Mouse (Mus musculus) liver, embryonic 12.5 days (tissue): ENCODE results near the gene Cog2. TPM values are rescaled to one million over a fixed set of nuclear protein-coding genes. Genes with fewer than 3 reads are reported as not detected.

Source experiments
- ATAC-seq: fragments of 200-750 bp; cut with Nextera tagmentation; 2 replicates; pipeline ENCODE4 v1.8.0; 2017; ENCODE audit warnings: moderate number of reproducible peaks, mild to moderate bottlenecking, moderate library complexity
- H3K27ac ChIP-seq: fragments of 300-500 bp; sonication (generic); 2 replicates; pipeline ENCODE4 v1.5.1; 2016; ENCODE audit warnings: mild to moderate bottlenecking
- H3K27me3 ChIP-seq: fragments of 300-500 bp; sonication (generic); replicated peaks from 2 replicates; pipeline ENCODE4 v1.6.1; 2016; ENCODE audit warnings: mild to moderate bottlenecking, moderate library complexity
- H3K36me3 ChIP-seq: fragments of 300-500 bp; sonication (generic); 2 replicates; pipeline ENCODE4 v1.6.1; 2016; ENCODE audit warnings: mild to moderate bottlenecking, moderate library complexity
- H3K4me1 ChIP-seq: fragments of 300-500 bp; sonication (generic); 2 replicates; pipeline ENCODE4 v1.6.1; 2016
- H3K4me2 ChIP-seq: fragments of 300-500 bp; sonication (generic); 2 replicates; pipeline ENCODE4 v1.6.1; 2016; ENCODE audit warnings: mild to moderate bottlenecking, moderate library complexity
- H3K4me3 ChIP-seq: fragments of 300-500 bp; sonication (generic); 2 replicates; pipeline ENCODE4 v1.5.1; 2016; ENCODE audit warnings: mild to moderate bottlenecking, moderate library complexity
- H3K9ac ChIP-seq: fragments of 300-500 bp; sonication (generic); 2 replicates; pipeline ENCODE4 v1.6.1; 2016; ENCODE audit warnings: mild to moderate bottlenecking, moderate library complexity
- H3K9me3 ChIP-seq: fragments of 300-500 bp; sonication (generic); replicated peaks from 2 replicates; pipeline ENCODE4 v1.6.1; 2016; ENCODE audit warnings: mild to moderate bottlenecking, moderate library complexity
- WGBS: fragments of 180-500 bp; shearing (Covaris S2); methylation state at CpG from one replicate; pipeline ENCODE4 v1.1.7; 2016; ENCODE audit not compliant: insufficient replicate concordance; 5-methylcytosine and 5-hydroxymethylcytosine counted together
- polyA plus RNA-seq: library from polyadenylated mRNA; unstranded; fragments of >200 nt; fragmentation: Nextera tagmentation; extraction: Ambion mirVana; gene quantifications from 2 replicates; pipeline ENCODE4 v1.2.1, GENCODE M21; 2016

Cog2 gene
- polyA plus RNA-seq, 1 experiment from 2014 or later, result 25.2 TPM

GRCm38 (mm10) chr8:124551011-124551661, 30.6 kb downstream of the Cog2 start:
- Histone ChIP-seq H3K4me2 (no peak overlapping the region), H3K9me3 (no peaks in the 10 kb centered on the region), H3K4me3 (no peak overlapping the region), H3K9ac (no peak overlapping the region), H3K36me3 (peaks cover 67% of the 10 kb centered on the region), H3K4me1 (no peaks in the 10 kb centered on the region), H3K27me3 (no peaks in the 10 kb centered on the region), H3K27ac (no peak overlapping the region)
- no peak for ATAC-seq
- WGBS, result 89% methylated on average over 15 of the region's 15 CpGs

GRCm38 (mm10) chr8:124555113-124555750, 34.7 kb downstream of the Cog2 start:
- peaks cover 27% of the 10 kb centered on the region for H3K36me3 ChIP-seq
- no peak for ATAC-seq
- peaks cover 4% of the 10 kb centered on the region; the same call in 1 of the 2 replicates for H3K4me1 ChIP-seq
- no peaks in the 10 kb centered on the region for H3K9me3 ChIP-seq
- no peak overlapping the region for H3K27ac ChIP-seq
- 74% methylated on average over 7 of the region's 7 CpGs for WGBS
- no peak overlapping the region for H3K4me3 ChIP-seq
- H3K9ac ChIP-seq, result no peak overlapping the region
- H3K27me3 ChIP-seq, result no peaks in the 10 kb centered on the region
- H3K4me2 ChIP-seq, result no peak overlapping the region

- H3K27ac ChIP-seq, result no peak overlapping the region
- H3K4me1 ChIP-seq, result peaks cover 4% of the 10 kb centered on the region; the same call in 1 of the 2 replicates
- peaks cover 18% of the 10 kb centered on the region for H3K36me3 ChIP-seq
- H3K9ac ChIP-seq, result no peak overlapping the region
- no peak overlapping the region for H3K4me2 ChIP-seq
- H3K27me3 ChIP-seq, result no peaks in the 10 kb centered on the region
- ATAC-seq, result no peak
- H3K9me3 ChIP-seq, result no peaks in the 10 kb centered on the region
- no peak overlapping the region for H3K4me3 ChIP-seq
- WGBS, result 81% methylated on average over 7 of the region's 7 CpGs
Measured at GRCm38 (mm10) chr8:124556164-124556563, 35.6 kb downstream of the Cog2 start.

- no peak overlapping the region for H3K27ac ChIP-seq
- WGBS, result 82% methylated on average over 13 of the region's 13 CpGs
- no peak for ATAC-seq
Measured at GRCm38 (mm10) chr8:124556658-124557057, 36.1 kb downstream of the Cog2 start.

GRCm38 (mm10) chr8:124557476-124557875, 36.9 kb downstream of the Cog2 start:
- 50% methylated on average over 5 of the region's 5 CpGs for WGBS
- Histone ChIP-seq H3K4me1 (peaks cover 4% of the 10 kb centered on the region; the same call in 1 of the 2 replicates), H3K27me3 (no peaks in the 10 kb centered on the region), H3K27ac (no peak overlapping the region), H3K36me3 (peaks cover 5% of the 10 kb centered on the region), H3K4me2 (no peak overlapping the region), H3K9ac (no peak overlapping the region), H3K4me3 (no peak overlapping the region), H3K9me3 (no peaks in the 10 kb centered on the region)
- ATAC-seq, result no peak

More at GRCm38 (mm10) chr8:124556658-124557057, 36.1 kb downstream of the Cog2 start:
- Histone ChIP-seq H3K4me3 (no peak overlapping the region), H3K4me1 (peaks cover 4% of the 10 kb centered on the region; the same call in 1 of the 2 replicates), H3K9me3 (no peaks in the 10 kb centered on the region), H3K9ac (no peak overlapping the region), H3K27me3 (no peaks in the 10 kb centered on the region), H3K4me2 (no peak overlapping the region), H3K36me3 (peaks cover 13% of the 10 kb centered on the region)

GRCm38 (mm10) chr8:124567126-124567525, 46.6 kb downstream of the Cog2 start:
- Histone ChIP-seq H3K36me3 (no peaks in the 10 kb centered on the region), H3K4me1 (peaks cover 6% of the 10 kb centered on the region), H3K27me3 (no peaks in the 10 kb centered on the region), H3K4me2 (no peak overlapping the region), H3K4me3 (no peak overlapping the region), H3K27ac (no peak overlapping the region), H3K9ac (no peak overlapping the region), H3K9me3 (no peaks in the 10 kb centered on the region)
- WGBS, result 57% methylated on average over 6 of the region's 6 CpGs
- no peak for ATAC-seq

- no peaks in the 10 kb centered on the region for H3K9me3 ChIP-seq
- WGBS, result 67% methylated on average over 3 of the region's 3 CpGs
- no peaks in the 10 kb centered on the region for H3K36me3 ChIP-seq
- no peak overlapping the region for H3K4me3 ChIP-seq
- H3K9ac ChIP-seq, result no peak overlapping the region
- H3K4me1 ChIP-seq, result peaks cover 7% of the 10 kb centered on the region
- no peak overlapping the region for H3K27ac ChIP-seq
- H3K27me3 ChIP-seq, result no peaks in the 10 kb centered on the region
- no peak overlapping the region for H3K4me2 ChIP-seq
- ATAC-seq, result no peak
Measured at GRCm38 (mm10) chr8:124567584-124567983, 47.0 kb downstream of the Cog2 start.

GRCm38 (mm10) chr8:124569100-124569499, 48.5 kb downstream of the Cog2 start:
- H3K4me1 ChIP-seq, result peaks cover 15% of the 10 kb centered on the region
- ATAC-seq, result no peak
- H3K27ac ChIP-seq, result 0 out of 2 replicates have a peak overlapping the region, but pooled peaks have one; percentile 8
- 0 out of 2 replicates have a peak overlapping the region, but pooled peaks have one; percentile 5 for H3K9ac ChIP-seq
- H3K27me3 ChIP-seq, result no peaks in the 10 kb centered on the region
- WGBS, result 59% methylated on average over 2 of the region's 2 CpGs
- H3K9me3 ChIP-seq, result no peaks in the 10 kb centered on the region
- H3K4me2 ChIP-seq, result peak overlapping the region; percentile 8
- H3K36me3 ChIP-seq, result no peaks in the 10 kb centered on the region
- H3K4me3 ChIP-seq, result peak overlapping the region; percentile 4; the same call in 1 of the 2 replicates

- Histone ChIP-seq H3K27ac (peak within 1 kb of the TSS; percentile 8; the same call in 1 of the 2 replicates), H3K9ac (0 out of 2 replicates have a peak within 1 kb of the TSS, but pooled peaks have one; percentile 5), H3K9me3 (no peaks in the 10 kb centered on the region), H3K4me3 (peak within 1 kb of the TSS; percentile 4; the same call in 1 of the 2 replicates), H3K4me2 (peak within 1 kb of the TSS; percentile 8), H3K4me1 (peaks cover 15% of the 10 kb centered on the region), H3K27me3 (no peaks in the 10 kb centered on the region), H3K36me3 (no peaks in the 10 kb centered on the region)
- 62% methylated on average over 2 of the region's 2 CpGs for WGBS
- no peak for ATAC-seq
Measured at GRCm38 (mm10) chr8:124569593-124569992, 49.0 kb downstream of the Cog2 start, which contains the start of gene Agt. Gene Agt, minus strand, starts transcription at chr8:124569706.

- WGBS, result 59% methylated on average over 8 of the region's 8 CpGs
Measured at GRCm38 (mm10) chr8:124571732-124572429, 51.3 kb downstream of the Cog2 start.

GRCm38 (mm10) chr8:124572430-124572775, 51.8 kb downstream of the Cog2 start:
- Histone ChIP-seq H3K27ac (peak overlapping the region; percentile 67), H3K9me3 (no peaks in the 10 kb centered on the region), H3K4me1 (peaks cover 15% of the 10 kb centered on the region), H3K4me2 (no peak overlapping the region), H3K36me3 (no peaks in the 10 kb centered on the region), H3K4me3 (no peak overlapping the region), H3K27me3 (no peaks in the 10 kb centered on the region), H3K9ac (no peak overlapping the region)
- no peak for ATAC-seq

More at GRCm38 (mm10) chr8:124571732-124572429, 51.3 kb downstream of the Cog2 start:
- H3K4me3 ChIP-seq, result no peak overlapping the region
- no peak overlapping the region for H3K4me2 ChIP-seq
- H3K36me3 ChIP-seq, result no peaks in the 10 kb centered on the region
- H3K27ac ChIP-seq, result peak overlapping the region; percentile 67
- H3K9ac ChIP-seq, result no peak overlapping the region
- no peaks in the 10 kb centered on the region for H3K27me3 ChIP-seq
- H3K4me1 ChIP-seq, result peaks cover 15% of the 10 kb centered on the region
- peak; percentile 34; the same call in 1 of the 2 replicates for ATAC-seq
- no peaks in the 10 kb centered on the region for H3K9me3 ChIP-seq
